Mouse (Mus musculus) small intestine, adult 2 months (tissue): Measurements from ENCODE around the gene Hgf.

ENCODE experiments used
- CTCF ChIP-seq: fragments of 200-500 bp; IDR thresholded peaks from 2 replicates; pipeline ENCODE4 v1.5.1; 2012; ENCODE audit warnings: low read depth, mild to moderate bottlenecking, control low read depth, inconsistent platforms, low read length, moderate library complexity, mixed read lengths; ENCODE audit not compliant: insufficient replicate concordance, insufficient read length; ENCODE audit errors: extremely low read depth
- POLR2A ChIP-seq: fragments of 200-500 bp; IDR thresholded peaks from 2 replicates; pipeline ENCODE4 v1.6.1; 2012; ENCODE audit warnings: low read depth, mild to moderate bottlenecking, control low read depth, inconsistent platforms, low read length, moderate library complexity

DNA sequence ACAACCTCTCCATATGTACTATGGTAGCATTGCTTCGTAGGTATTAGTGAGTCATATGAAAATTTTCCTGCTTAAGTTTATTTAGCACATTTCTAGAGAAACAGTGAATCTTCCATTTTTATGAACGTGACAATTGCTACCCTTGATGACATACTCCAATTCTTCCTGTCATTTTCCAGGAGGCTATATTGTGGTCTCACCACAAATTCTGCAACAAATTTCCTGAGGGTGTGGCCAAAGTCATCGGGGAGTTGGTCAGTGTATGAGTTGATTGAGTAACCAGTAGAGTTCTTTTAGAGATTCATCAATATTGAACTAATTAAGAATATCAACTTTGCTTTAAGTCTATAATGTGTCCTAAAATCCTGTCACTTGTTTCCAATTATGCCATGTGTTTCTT is 5.8 kb upstream of the Hgf start:
- TF ChIP-seq CTCF (no peak), POLR2A (no peak)
